Mouse (Mus musculus): ENCODE measurements around the gene Gm10801. TPM values are rescaled to one million over a fixed set of nuclear protein-coding genes. Genes with fewer than 3 reads are reported as not detected.

Gene Gm10801
- polyA plus RNA-seq (2014; fragmentation: Illumina TruSeq; extraction: RNeasy Lipid Tissue Mini Kit (QIAGEN cat#74804); ENCODE audit: low read depth, low replicate concordance), result not detected

DNA sequence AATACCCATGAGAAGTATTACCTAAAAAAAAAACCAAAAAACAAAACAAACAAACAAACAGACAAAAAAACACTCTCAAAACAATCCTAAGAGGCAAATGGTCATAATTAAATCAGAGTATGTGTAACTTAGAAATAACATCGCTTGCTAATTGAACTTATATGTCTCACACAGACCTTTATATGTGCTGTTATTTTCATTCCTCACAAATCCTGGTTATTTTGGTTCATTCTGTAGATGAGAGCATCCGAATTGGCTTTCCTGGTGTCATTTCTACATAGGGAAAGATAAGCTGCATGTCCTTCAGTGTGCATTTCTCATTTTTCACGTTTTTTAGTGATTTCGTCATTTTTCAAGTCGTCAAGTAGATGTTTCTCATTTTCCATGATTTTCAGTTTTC is at the start of gene Gm10801:
TSS of gene Gm10801 (plus strand) at position 301 of the 400 bp plus-strand sequence.

GRCm38 (mm10) chr2:98667201-98667600 is 5.2 kb downstream of the Gm10801 start, which contains the start of gene Gm10800:
TSS of gene Gm10800 (minus strand) at chr2:98667301.

Other genes with a start within 250 kb of the Gm10801 start
- not detected for gene Gm10800, start 5.1 kb downstream of the Gm10801 start, polyA plus RNA-seq (2014; fragmentation: Illumina TruSeq; extraction: RNeasy Lipid Tissue Mini Kit (QIAGEN cat#74804); ENCODE audit: low read depth, low replicate concordance)

All from liver, adult 10 weeks (tissue).